Mouse (Mus musculus) adrenal gland, adult 2 months (tissue): Measurements from ENCODE around the gene Nanos2. TPM values are rescaled to one million over a fixed set of nuclear protein-coding genes. Genes with fewer than 3 reads are reported as not detected.
A peak's percentile ranks its signal among the peaks of the same experiment; 100 is the strongest.

ENCODE experiments used
- DNase-seq: peaks from one replicate; pipeline ENCODE4 v3.0.0; 2021
- polyA plus RNA-seq: library from polyadenylated mRNA; depleted of rRNA; stranded (reverse); fragments of >200 nt; gene quantifications from 2 replicates; pipeline ENCODE4 v1.2.3, GENCODE M21; 2012
- total RNA-seq, 2 experiments: library from RNA; stranded (reverse); gene quantifications; 2 replicates each; pipeline ENCODE4 v1.2.3; 2021

Gene Nanos2
- total and polyA plus RNA-seq, 3 experiments: not detected

- DNase-seq: peak; percentile 99
These were observed 3.5 kb downstream of the Nanos2 start, which contains the start of gene Mypop for GRCm38 (mm10) chr7:18990601-18991295. Gene Mypop (plus strand): TSS chr7:18991245.

GRCm38 (mm10) chr7:18991660-18992293 is 4.6 kb downstream of the Nanos2 start:
- peak; percentile 51 for DNase-seq

GRCm38 (mm10) chr7:18992294-18992675 is 5.1 kb downstream of the Nanos2 start:
- DNase-seq: peak; percentile 52

GRCm38 (mm10) chr7:18993036-18993435 is 5.8 kb downstream of the Nanos2 start:
- DNase-seq: no peak

- DNase-seq: no peak
These were observed 11.6 kb downstream of the Nanos2 start for GRCm38 (mm10) chr7:18998835-18999234.

GRCm38 (mm10) chr7:19000421-19000820 is 13.2 kb downstream of the Nanos2 start:
- DNase-seq: no peak

GRCm38 (mm10) chr7:19001066-19001806 is 14.0 kb downstream of the Nanos2 start:
- peak; percentile 66 for DNase-seq

GRCm38 (mm10) chr7:19001807-19002085 is 14.5 kb downstream of the Nanos2 start:
- DNase-seq: no peak

- no peak for DNase-seq
These were observed 14.9 kb downstream of the Nanos2 start for GRCm38 (mm10) chr7:19002115-19002514.

GRCm38 (mm10) chr7:19002848-19003498 is 15.8 kb downstream of the Nanos2 start:
- peak; percentile 85 for DNase-seq

GRCm38 (mm10) chr7:19003902-19004630 is 16.9 kb downstream of the Nanos2 start, which contains the start of gene Irf2bp1:
Gene Irf2bp1 (plus strand): TSS chr7:19004044.
- peak; percentile 95 for DNase-seq

GRCm38 (mm10) chr7:19004631-19005079 is 17.5 kb downstream of the Nanos2 start:
- peak; percentile 68 for DNase-seq

GRCm38 (mm10) chr7:19005417-19006121 is 18.4 kb downstream of the Nanos2 start:
- DNase-seq: no peak

- peak; percentile 82 for DNase-seq
These were observed 19.3 kb downstream of the Nanos2 start for GRCm38 (mm10) chr7:19006476-19006875.

- DNase-seq: no peak
These were observed 20.1 kb downstream of the Nanos2 start for GRCm38 (mm10) chr7:19007026-19007977.

- peak; percentile 60 for DNase-seq
These were observed 23.4 kb downstream of the Nanos2 start for GRCm38 (mm10) chr7:19010581-19010980.

GRCm38 (mm10) chr7:19012025-19012621 is 24.9 kb downstream of the Nanos2 start:
- DNase-seq: peak; percentile 66

GRCm38 (mm10) chr7:19012882-19013281 is 25.7 kb downstream of the Nanos2 start:
- no peak for DNase-seq

GRCm38 (mm10) chr7:19014452-19014851 is 27.3 kb downstream of the Nanos2 start:
- DNase-seq: no peak
